ENCODE assay signal across 24 mouse cellular contexts in genomic region chr19:28525331-28525730, GRCm38 (mm10).
DNase-seq lines count a peak whose midpoint lies in the region; ATAC-seq and TF ChIP-seq lines count a peak whose summit lies in the region.
"Had no signal": no experiment of that assay in that cellular context is flagged by ENCODE, and none has a peak within 500 bp of the region (broad histone marks: within the 10 kb centered on the region; RNA-seq: fewer than 3 reads in every experiment).

No protein-coding gene starts in this region.

- no peaks in the 10 kb centered on the region for H3K36me3 ChIP-seq in liver, adult 2 months (ENCODE audit: control insufficient read depth, insufficient read depth, low read length)
- H3K36me3 ChIP-seq in liver, postnatal 0 days (replicated peaks; ENCODE audit: insufficient read depth, low read length) = no peaks in the 10 kb centered on the region
- H3K36me3 ChIP-seq in hindbrain, embryonic 12.5 days = no peaks in the 10 kb centered on the region
- H3K36me3 ChIP-seq: embryonic facial prominence, embryonic 13.5 days; embryonic facial prominence, embryonic 15.5 days; forebrain, embryonic 10.5 days; forebrain, embryonic 12.5 days had no signal

- no peak overlapping the region for H3K4me2 ChIP-seq in liver, postnatal 0 days (ENCODE audit: low read depth, low read length)
- no peak overlapping the region for H3K4me2 ChIP-seq in hindbrain, embryonic 12.5 days (replicated peaks)
- H3K4me2 ChIP-seq: embryonic facial prominence, embryonic 13.5 days; embryonic facial prominence, embryonic 15.5 days; forebrain, embryonic 12.5 days had no signal

- no peaks in the 10 kb centered on the region for H3K27me3 ChIP-seq in liver, adult 2 months (ENCODE audit: control insufficient read depth, insufficient read depth, low read length)
- H3K27me3 ChIP-seq in liver, postnatal 0 days (ENCODE audit: insufficient read depth, low read length) = no peaks in the 10 kb centered on the region
- H3K27me3 ChIP-seq in hindbrain, embryonic 12.5 days = no peaks in the 10 kb centered on the region
- H3K27me3 ChIP-seq: embryonic facial prominence, embryonic 15.5 days; forebrain, embryonic 12.5 days; Patski had no signal

- WGBS in liver, adult 2 months = 49% methylated on average over 3 of the region's 3 CpGs
- 81% methylated on average over 3 of the region's 3 CpGs for WGBS in liver, postnatal 0 days (ENCODE audit: insufficient replicate concordance)
- 95% methylated on average over 3 of the region's 3 CpGs for whole genome bisulfite sequencing in hindbrain, embryonic 12.5 days

- DNase-seq in liver, adult 2 months (ENCODE audit: extremely low read depth, low read depth, low spot score) = peak; percentile 43
- DNase-seq in liver, postnatal 0 days = no peak
- peak; percentile 37 for DNase-seq in adipocyte (ENCODE audit: low spot score)
- DNase-seq in fibroblast of lung, adult 2 months (ENCODE audit: low read depth) = peak; percentile 74
- DNase-seq in lung, postnatal 10 days = no peak
- DNase-seq: adrenal gland, adult 2 months; adrenal gland, postnatal 10 days; adrenal gland, postnatal 25 days; cerebellum, adult 11 months; cerebellum, adult 18-20 months; cerebellum, adult 8-10 months; cerebellum, adult 9-11 months; cerebellum, postnatal 14 days; cerebellum, postnatal 36 days; embryo, embryonic 11 days had no signal

- no peak overlapping the region for H3K4me3 ChIP-seq in liver, adult 2 months (ENCODE audit: insufficient read depth, low read depth, low read length)
- H3K4me3 ChIP-seq in liver, postnatal 0 days (ENCODE audit: low read depth, low read length) = no peak overlapping the region
- no peak overlapping the region for H3K4me3 ChIP-seq in hindbrain, embryonic 12.5 days
- H3K4me3 ChIP-seq: embryonic facial prominence, embryonic 13.5 days; embryonic facial prominence, embryonic 15.5 days; forebrain, embryonic 10.5 days; forebrain, embryonic 12.5 days had no signal

- no peak for TF ChIP-seq EP300 in liver, postnatal 0 days (IDR thresholded peaks at IDR 0.05; ENCODE audit: low read depth)

- no peaks in the 10 kb centered on the region for H3K9me3 ChIP-seq in liver, postnatal 0 days (ENCODE audit: low read length)
- no peaks in the 10 kb centered on the region for H3K9me3 ChIP-seq in hindbrain, embryonic 12.5 days (replicated peaks)
- H3K9me3 ChIP-seq: embryonic facial prominence, embryonic 13.5 days; embryonic facial prominence, embryonic 15.5 days; forebrain, embryonic 10.5 days; forebrain, embryonic 12.5 days had no signal

- H3K27ac ChIP-seq in liver, adult 2 months (replicated peaks; ENCODE audit: insufficient read depth, low read depth, low read length) = no peak overlapping the region
- no peak overlapping the region for H3K27ac ChIP-seq in liver, postnatal 0 days (ENCODE audit: low read depth)
- H3K27ac ChIP-seq in hindbrain, embryonic 12.5 days = no peak overlapping the region
- H3K27ac ChIP-seq: embryonic facial prominence, embryonic 13.5 days; embryonic facial prominence, embryonic 15.5 days; forebrain, embryonic 10.5 days; forebrain, embryonic 12.5 days had no signal

- no peaks in the 10 kb centered on the region for H3K79me2 ChIP-seq in liver, adult 2 months (ENCODE audit: control insufficient read depth, insufficient read depth, low read length)

- no peak overlapping the region for H3K9ac ChIP-seq in liver, adult 2 months (ENCODE audit: low read depth, low read length)
- H3K9ac ChIP-seq in liver, postnatal 0 days (replicated peaks) = no peak overlapping the region
- no peak overlapping the region for H3K9ac ChIP-seq in hindbrain, embryonic 12.5 days
- H3K9ac ChIP-seq: embryonic facial prominence, embryonic 13.5 days; embryonic facial prominence, embryonic 15.5 days; forebrain, embryonic 12.5 days had no signal

- ATAC-seq in liver, postnatal 0 days = no peak
- no peak for ATAC-seq in hindbrain, embryonic 12.5 days (ENCODE audit: low FRiP score)
- ATAC-seq: activated CD4-positive, CD25-positive, alpha-beta regulatory T cell, adult 4 months; forebrain, embryonic 14.5 days; forebrain, embryonic 16.5 days; Patski had no signal

- no peak for TF ChIP-seq CTCF in liver, adult 2 months (IDR thresholded peaks at IDR 0.05; ENCODE audit: low read depth, low read length)
- no peak for TF ChIP-seq CTCF in liver, postnatal 0 days (IDR thresholded peaks at IDR 0.05; ENCODE audit: low read depth)

- TF ChIP-seq POLR2A in liver, adult 2 months (IDR thresholded peaks at IDR 0.05; ENCODE audit: extremely low read depth, insufficient read depth, low read length) = no peak

- peaks cover 3% of the 10 kb centered on the region; the same call in 1 of the 2 replicates for H3K4me1 ChIP-seq in liver, adult 2 months (ENCODE audit: control insufficient read depth, insufficient read depth, low read length)
- H3K4me1 ChIP-seq in liver, postnatal 0 days (ENCODE audit: insufficient read depth) = peaks cover 5% of the 10 kb centered on the region
- H3K4me1 ChIP-seq in hindbrain, embryonic 12.5 days = no peaks in the 10 kb centered on the region
- H3K4me1 ChIP-seq: forebrain, embryonic 12.5 days had no signal

Comparison
In these comparisons a context has a peak if more than half of its experiments do, and no peak if none do; other contexts are left out.
1. DNase-seq: peak in liver, adult 2 months (single experiment), adipocyte (single experiment) and fibroblast of lung, adult 2 months (single experiment); none in liver, postnatal 0 days (single experiment) and lung, postnatal 10 days (single experiment).